Mouse (Mus musculus): ENCODE results near the gene Insl3. TPM values are rescaled to one million over a fixed set of nuclear protein-coding genes. Genes with fewer than 3 reads are reported as not detected.
A peak's percentile ranks its signal among the peaks of the same experiment; 100 is the strongest.

The Insl3 gene
- polyA plus RNA-seq (2015; fragmentation: Nextera tagmentation; extraction: Ambion mirVana) = 1.9 and 2.6 TPM in 2 replicates

GRCm38 (mm10) chr8:71689028-71689427 is at the start of gene Insl3:
Gene Insl3 (plus strand): TSS chr8:71689214.
- Histone ChIP-seq H3K27me3 (ENCODE audit: control insufficient read depth, insufficient read depth, low read length) (peaks cover 28% of the 10 kb centered on the region; the same call in 1 of the 2 replicates), H3K4me3 (ENCODE audit: low read depth, low read length) (no peak within 1 kb of the TSS), H3K9ac (ENCODE audit: low read length) (no peak within 1 kb of the TSS), H3K4me1 (replicated peaks; ENCODE audit: control insufficient read depth, insufficient read depth) (peaks cover 2% of the 10 kb centered on the region; the same call in 1 of the 2 replicates), H3K27ac (replicated peaks) (no peak within 1 kb of the TSS), H3K4me2 (replicated peaks; ENCODE audit: low read depth) (no peak within 1 kb of the TSS), H3K36me3 (ENCODE audit: control insufficient read depth, insufficient read depth, low read length) (no peaks in the 10 kb centered on the region), H3K9me3 (ENCODE audit: control insufficient read depth, low read length) (no peaks in the 10 kb centered on the region)
- no peak for DNase-seq (ENCODE audit: low spot score)
- ATAC-seq (ENCODE audit: low FRiP score, low TSS enrichment) = no peak
- WGBS = 12% methylated on average over 33 of the region's 33 CpGs
- no peak for TF ChIP-seq EP300 (optimal IDR thresholded peaks at IDR 0.05)
- no peak for TF ChIP-seq CTCF (IDR thresholded peaks at IDR 0.05; ENCODE audit: low read depth)

GRCm38 (mm10) chr8:71639318-71639717 is 49.7 kb upstream of the Insl3 start:
- no peaks in the 10 kb centered on the region for H3K27me3 ChIP-seq (ENCODE audit: control insufficient read depth, insufficient read depth, low read length)
- WGBS = 90% methylated on average over 4 of the region's 4 CpGs
- H3K4me2 ChIP-seq (replicated peaks; ENCODE audit: low read depth) = no peak overlapping the region
- ATAC-seq (ENCODE audit: low FRiP score, low TSS enrichment) (0 out of 2 replicates have a peak, but pooled peaks have one; percentile 4), DNase-seq (ENCODE audit: low spot score) (no peak)
- H3K36me3 ChIP-seq (ENCODE audit: control insufficient read depth, insufficient read depth, low read length) = no peaks in the 10 kb centered on the region
- H3K4me3 ChIP-seq (ENCODE audit: low read depth, low read length) = no peak overlapping the region
- no peak for TF ChIP-seq CTCF (IDR thresholded peaks at IDR 0.05; ENCODE audit: low read depth)
- TF ChIP-seq EP300 (optimal IDR thresholded peaks at IDR 0.05) = no peak
- no peak overlapping the region for H3K9ac ChIP-seq (ENCODE audit: low read length)
- H3K4me1 ChIP-seq (replicated peaks; ENCODE audit: control insufficient read depth, insufficient read depth) = no peaks in the 10 kb centered on the region
- H3K9me3 ChIP-seq (ENCODE audit: control insufficient read depth, low read length) = no peaks in the 10 kb centered on the region
- H3K27ac ChIP-seq (replicated peaks) = no peak overlapping the region

DNA sequence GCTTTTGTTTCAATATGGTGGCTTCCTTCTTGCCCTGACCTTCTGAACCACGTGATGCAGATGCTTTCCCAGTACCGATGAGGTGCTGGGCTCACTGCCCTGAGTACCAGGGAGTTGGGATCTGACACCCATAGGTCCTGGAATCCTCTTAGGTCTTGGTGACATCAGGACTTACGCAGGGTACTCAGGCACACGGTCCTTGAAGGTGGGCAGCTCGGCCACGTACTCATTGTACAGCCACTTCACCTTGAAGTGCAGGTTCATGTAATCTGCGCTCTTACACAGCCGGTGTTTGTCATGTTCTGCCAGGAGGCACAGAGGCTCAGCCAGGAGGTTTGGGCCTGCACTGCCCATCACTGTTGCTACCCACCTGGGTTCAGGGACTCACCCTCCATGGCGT is 43.5 kb upstream of the Insl3 start:
- WGBS = 74% methylated on average over 9 of the region's 9 CpGs
- no peak for TF ChIP-seq CTCF (IDR thresholded peaks at IDR 0.05; ENCODE audit: low read depth)
- TF ChIP-seq EP300 (optimal IDR thresholded peaks at IDR 0.05) = no peak
- Histone ChIP-seq H3K4me1 (replicated peaks; ENCODE audit: control insufficient read depth, insufficient read depth) (no peaks in the 10 kb centered on the region), H3K4me2 (replicated peaks; ENCODE audit: low read depth) (no peak overlapping the region), H3K4me3 (ENCODE audit: low read depth, low read length) (no peak overlapping the region), H3K27me3 (ENCODE audit: control insufficient read depth, insufficient read depth, low read length) (no peaks in the 10 kb centered on the region), H3K9ac (ENCODE audit: low read length) (no peak overlapping the region), H3K9me3 (ENCODE audit: control insufficient read depth, low read length) (no peaks in the 10 kb centered on the region), H3K36me3 (ENCODE audit: control insufficient read depth, insufficient read depth, low read length) (no peaks in the 10 kb centered on the region), H3K27ac (replicated peaks) (no peak overlapping the region)
- DNase-seq (ENCODE audit: low spot score) (no peak), ATAC-seq (ENCODE audit: low FRiP score, low TSS enrichment) (no peak)

- 2% methylated on average over 24 of the region's 24 CpGs for WGBS
- peak; percentile 86 for DNase-seq (ENCODE audit: low spot score)
- 0 out of 2 replicates have a peak, but pooled peaks cover 2% of the 10 kb centered on the region for H3K27me3 ChIP-seq (ENCODE audit: control insufficient read depth, insufficient read depth, low read length)
- no peaks in the 10 kb centered on the region for H3K9me3 ChIP-seq (ENCODE audit: control insufficient read depth, low read length)
- no peaks in the 10 kb centered on the region for H3K36me3 ChIP-seq (ENCODE audit: control insufficient read depth, insufficient read depth, low read length)
- no peaks in the 10 kb centered on the region for H3K4me1 ChIP-seq (replicated peaks; ENCODE audit: control insufficient read depth, insufficient read depth)
- H3K4me2 ChIP-seq (replicated peaks; ENCODE audit: low read depth) = peak overlapping the region; percentile 14; the same call in 1 of the 2 replicates
- peak; percentile 64 for ATAC-seq (ENCODE audit: low FRiP score, low TSS enrichment)
- TF ChIP-seq EP300 (optimal IDR thresholded peaks at IDR 0.05) = no peak
- TF ChIP-seq CTCF (IDR thresholded peaks at IDR 0.05; ENCODE audit: low read depth) = no peak
- H3K4me3 ChIP-seq (ENCODE audit: low read depth, low read length) = no peak overlapping the region
- no peak overlapping the region for H3K27ac ChIP-seq (replicated peaks)
- H3K9ac ChIP-seq (ENCODE audit: low read length) = 0 out of 2 replicates have a peak overlapping the region, but pooled peaks have one; percentile 13
Observed at GRCm38 (mm10) chr8:71654600-71654999, 34.4 kb upstream of the Insl3 start.

GRCm38 (mm10) chr8:71657816-71658215 is 31.2 kb upstream of the Insl3 start:
- DNase-seq (ENCODE audit: low spot score) (no peak), ATAC-seq (ENCODE audit: low FRiP score, low TSS enrichment) (no peak)
- no peaks in the 10 kb centered on the region for H3K4me1 ChIP-seq (replicated peaks; ENCODE audit: control insufficient read depth, insufficient read depth)
- no peaks in the 10 kb centered on the region for H3K9me3 ChIP-seq (ENCODE audit: control insufficient read depth, low read length)
- 25% methylated on average over 9 of the region's 9 CpGs for WGBS
- H3K27me3 ChIP-seq (ENCODE audit: control insufficient read depth, insufficient read depth, low read length) = peaks cover 6% of the 10 kb centered on the region; the same call in 1 of the 2 replicates
- no peaks in the 10 kb centered on the region for H3K36me3 ChIP-seq (ENCODE audit: control insufficient read depth, insufficient read depth, low read length)
- TF ChIP-seq CTCF (IDR thresholded peaks at IDR 0.05; ENCODE audit: low read depth) = no peak
- TF ChIP-seq EP300 (optimal IDR thresholded peaks at IDR 0.05) = no peak
- no peak overlapping the region for H3K4me3 ChIP-seq (ENCODE audit: low read depth, low read length)
- no peak overlapping the region for H3K9ac ChIP-seq (ENCODE audit: low read length)
- H3K27ac ChIP-seq (replicated peaks) = no peak overlapping the region
- H3K4me2 ChIP-seq (replicated peaks; ENCODE audit: low read depth) = no peak overlapping the region

GRCm38 (mm10) chr8:71658515-71659049 is 30.4 kb upstream of the Insl3 start:
- TF ChIP-seq EP300 (optimal IDR thresholded peaks at IDR 0.05) (no peak), CTCF (IDR thresholded peaks at IDR 0.05; ENCODE audit: low read depth) (no peak)
- Histone ChIP-seq H3K27ac (replicated peaks) (no peak overlapping the region), H3K9me3 (ENCODE audit: control insufficient read depth, low read length) (no peaks in the 10 kb centered on the region), H3K4me3 (ENCODE audit: low read depth, low read length) (no peak overlapping the region), H3K27me3 (ENCODE audit: control insufficient read depth, insufficient read depth, low read length) (peaks cover 6% of the 10 kb centered on the region; the same call in 1 of the 2 replicates), H3K4me1 (replicated peaks; ENCODE audit: control insufficient read depth, insufficient read depth) (no peaks in the 10 kb centered on the region), H3K9ac (ENCODE audit: low read length) (no peak overlapping the region), H3K4me2 (replicated peaks; ENCODE audit: low read depth) (no peak overlapping the region), H3K36me3 (ENCODE audit: control insufficient read depth, insufficient read depth, low read length) (no peaks in the 10 kb centered on the region)
- WGBS = 25% methylated on average over 17 of the region's 17 CpGs
- no peak for ATAC-seq (ENCODE audit: low FRiP score, low TSS enrichment)
- DNase-seq (ENCODE audit: low spot score) = no peak

Data from stomach, postnatal 0 days (tissue).